Mouse (Mus musculus): ENCODE measurements around the gene Lemd1.
"Not testable (repeated sequence)": the region's sequence is repeated elsewhere in the genome, so short reads cannot be mapped to it uniquely, and the experiment has no call there.

Lemd1 gene

GRCm38 (mm10) chr1:132254467-132254866, 63.2 kb downstream of the Lemd1 start:
- no peak for DNase-seq (ENCODE audit: low spot score)

- no peak for DNase-seq (ENCODE audit: low spot score)
Observed at GRCm38 (mm10) chr1:132260331-132260730, 69.1 kb downstream of the Lemd1 start.

- DNase-seq (ENCODE audit: low spot score): no peak
Observed at GRCm38 (mm10) chr1:132261058-132261457, 69.8 kb downstream of the Lemd1 start.

- no peak for DNase-seq (ENCODE audit: low spot score)
Observed at GRCm38 (mm10) chr1:132263618-132264017, 72.4 kb downstream of the Lemd1 start.

GRCm38 (mm10) chr1:132264577-132264976, 73.3 kb downstream of the Lemd1 start:
- no peak for DNase-seq (ENCODE audit: low spot score)

- DNase-seq (ENCODE audit: low spot score): no peak
Observed at GRCm38 (mm10) chr1:132265211-132265859, 74.1 kb downstream of the Lemd1 start.

- DNase-seq (ENCODE audit: low spot score): no peak
Observed at GRCm38 (mm10) chr1:132265936-132266335, 74.7 kb downstream of the Lemd1 start.

GRCm38 (mm10) chr1:132266791-132267557, 75.7 kb downstream of the Lemd1 start:
- DNase-seq (ENCODE audit: low spot score): peak; percentile 12

GRCm38 (mm10) chr1:132267959-132268358, 76.7 kb downstream of the Lemd1 start:
- DNase-seq (ENCODE audit: low spot score): no peak

GRCm38 (mm10) chr1:132268418-132269060, 77.3 kb downstream of the Lemd1 start:
- DNase-seq (ENCODE audit: low spot score): no peak

- DNase-seq (ENCODE audit: low spot score): no peak
Observed at GRCm38 (mm10) chr1:132271237-132271636, 80.0 kb downstream of the Lemd1 start.

- no peak for DNase-seq (ENCODE audit: low spot score)
Observed at GRCm38 (mm10) chr1:132276694-132277093, 85.5 kb downstream of the Lemd1 start.

- DNase-seq (ENCODE audit: low spot score): no peak
Observed at GRCm38 (mm10) chr1:132277124-132277523, 85.9 kb downstream of the Lemd1 start.

GRCm38 (mm10) chr1:132280636-132281035, 89.4 kb downstream of the Lemd1 start:
- not testable (repeated sequence) for DNase-seq (ENCODE audit: low spot score)

- DNase-seq (ENCODE audit: low spot score): no peak
Observed at GRCm38 (mm10) chr1:132281523-132282176, 90.4 kb downstream of the Lemd1 start.

GRCm38 (mm10) chr1:132282177-132282536, 90.9 kb downstream of the Lemd1 start:
- DNase-seq (ENCODE audit: low spot score): no peak

- DNase-seq (ENCODE audit: low spot score): no peak
Observed at GRCm38 (mm10) chr1:132283018-132283417, 91.8 kb downstream of the Lemd1 start.

- no peak for DNase-seq (ENCODE audit: low spot score)
Observed at GRCm38 (mm10) chr1:132286735-132287134, 95.5 kb downstream of the Lemd1 start.

- no peak for DNase-seq (ENCODE audit: low spot score)
Observed at GRCm38 (mm10) chr1:132287445-132287844, 96.2 kb downstream of the Lemd1 start.

- DNase-seq (ENCODE audit: low spot score): no peak
Observed at GRCm38 (mm10) chr1:132287991-132288451, 96.8 kb downstream of the Lemd1 start.

- no peak for DNase-seq (ENCODE audit: low spot score)
Observed at GRCm38 (mm10) chr1:132289965-132290364, 98.7 kb downstream of the Lemd1 start.

- DNase-seq (ENCODE audit: low spot score): no peak
Observed at GRCm38 (mm10) chr1:132290921-132291675, 99.9 kb downstream of the Lemd1 start.
